Mouse (Mus musculus): ENCODE measurements around the gene Cbl. TPM values are rescaled to one million over a fixed set of nuclear protein-coding genes. Genes with fewer than 3 reads are reported as not detected.

The Cbl gene
- polyA plus RNA-seq, 1 experiment = 8.2 TPM

DNA sequence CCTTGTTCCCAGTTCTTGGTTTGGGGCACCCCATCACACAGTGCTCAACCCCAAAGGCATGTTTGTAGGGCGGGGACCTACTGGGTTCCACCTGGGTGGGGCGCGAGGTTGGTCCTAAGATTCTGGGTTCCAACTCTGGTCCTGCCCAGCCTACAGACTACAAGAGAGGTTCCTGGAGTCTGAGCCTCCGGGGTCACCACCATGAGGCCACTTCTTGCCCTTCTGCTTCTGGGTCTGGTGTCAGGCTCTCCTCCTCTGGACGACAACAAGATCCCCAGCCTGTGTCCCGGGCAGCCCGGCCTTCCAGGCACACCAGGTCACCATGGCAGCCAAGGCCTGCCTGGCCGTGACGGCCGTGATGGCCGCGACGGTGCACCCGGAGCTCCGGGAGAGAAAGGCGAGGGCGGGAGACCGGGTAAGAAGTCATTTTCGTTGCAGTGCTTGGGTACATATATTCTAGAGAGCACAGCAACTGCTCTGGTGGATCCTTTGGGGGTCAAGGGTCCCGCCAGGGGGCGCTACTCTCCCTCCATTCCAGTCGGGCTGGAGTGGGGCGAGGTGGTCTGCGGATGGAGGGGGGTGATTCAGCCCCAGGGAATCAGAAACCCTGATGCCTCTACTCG is 126.2 kb downstream of the Cbl start:
- H3ac ChIP-seq (ENCODE audit: control insufficient read depth, insufficient read length, low read depth) = no peak overlapping the region
- TF ChIP-seq FOSL1 (IDR thresholded peaks at IDR 0.05; ENCODE audit: insufficient read depth, low read length, poor library complexity, severe bottlenecking) = no peak
- TF ChIP-seq USF1 (IDR thresholded peaks at IDR 0.05; ENCODE audit: low read depth) = no peak
- TF ChIP-seq MYOD1 (IDR thresholded peaks at IDR 0.05; ENCODE audit: control insufficient read depth, insufficient read length, low read depth) = no peak
- no peak for TF ChIP-seq MAX (IDR thresholded peaks at IDR 0.05)
- TF ChIP-seq CEBPB (IDR thresholded peaks at IDR 0.05; ENCODE audit: low read depth) = no peak
- TF ChIP-seq CTCF (IDR thresholded peaks at IDR 0.05; ENCODE audit: control insufficient read depth, insufficient read depth, insufficient read length) = no peak
- no peak for TF ChIP-seq MYOG (IDR thresholded peaks at IDR 0.05; ENCODE audit: control insufficient read depth, extremely low read depth, insufficient read length)
- peaks cover 59% of the 10 kb centered on the region for H3K79me2 ChIP-seq (ENCODE audit: control insufficient read depth, insufficient read depth)
- H3K36me3 ChIP-seq (ENCODE audit: control insufficient read depth, insufficient read depth) = peaks cover 11% of the 10 kb centered on the region
- H3K27me3 ChIP-seq (ENCODE audit: control insufficient read depth, insufficient read depth, insufficient read length) = no peaks in the 10 kb centered on the region
- no peak overlapping the region for H3K4me3 ChIP-seq (ENCODE audit: insufficient read depth, poor library complexity, severe bottlenecking)
- H3K79me3 ChIP-seq (ENCODE audit: low read depth) = peaks cover 23% of the 10 kb centered on the region

DNA sequence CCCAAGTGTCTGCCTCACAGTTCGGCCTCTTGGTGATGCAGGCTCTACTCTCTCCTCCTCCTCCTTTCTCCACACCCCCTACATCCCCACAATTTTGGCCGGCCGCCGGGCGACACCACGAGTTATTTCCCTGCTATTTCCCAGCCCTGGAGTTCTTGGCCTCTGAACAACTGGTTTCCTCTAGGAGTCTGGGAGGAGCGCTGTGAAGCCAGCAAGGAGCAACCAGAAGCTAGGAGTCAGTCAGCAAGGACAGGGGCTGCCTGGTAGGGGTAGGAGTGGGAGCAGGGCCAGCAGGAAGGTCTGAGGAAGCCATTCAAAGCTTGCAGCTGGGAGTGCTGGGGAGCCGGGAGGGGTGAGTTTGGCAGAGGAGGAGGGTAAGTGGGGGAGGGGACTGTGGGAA is 126.7 kb downstream of the Cbl start, which contains the start of gene C1qtnf5:
Gene C1qtnf5, plus strand, starts transcription at position 136 of the 400 bp plus-strand sequence.
- Histone ChIP-seq H3K4me3 (ENCODE audit: insufficient read depth, poor library complexity, severe bottlenecking) (no peak within 1 kb of the TSS), H3K27me3 (ENCODE audit: control insufficient read depth, insufficient read depth, insufficient read length) (no peaks in the 10 kb centered on the region), H3K36me3 (ENCODE audit: control insufficient read depth, insufficient read depth) (peaks cover 11% of the 10 kb centered on the region), H3K79me2 (ENCODE audit: control insufficient read depth, insufficient read depth) (peaks cover 54% of the 10 kb centered on the region), H3ac (ENCODE audit: control insufficient read depth, insufficient read length, low read depth) (no peak within 1 kb of the TSS), H3K79me3 (ENCODE audit: low read depth) (peaks cover 23% of the 10 kb centered on the region)
- TF ChIP-seq FOSL1 (IDR thresholded peaks at IDR 0.05; ENCODE audit: insufficient read depth, low read length, poor library complexity, severe bottlenecking) = no peak
- TF ChIP-seq USF1 (IDR thresholded peaks at IDR 0.05; ENCODE audit: low read depth) = no peak

DNA sequence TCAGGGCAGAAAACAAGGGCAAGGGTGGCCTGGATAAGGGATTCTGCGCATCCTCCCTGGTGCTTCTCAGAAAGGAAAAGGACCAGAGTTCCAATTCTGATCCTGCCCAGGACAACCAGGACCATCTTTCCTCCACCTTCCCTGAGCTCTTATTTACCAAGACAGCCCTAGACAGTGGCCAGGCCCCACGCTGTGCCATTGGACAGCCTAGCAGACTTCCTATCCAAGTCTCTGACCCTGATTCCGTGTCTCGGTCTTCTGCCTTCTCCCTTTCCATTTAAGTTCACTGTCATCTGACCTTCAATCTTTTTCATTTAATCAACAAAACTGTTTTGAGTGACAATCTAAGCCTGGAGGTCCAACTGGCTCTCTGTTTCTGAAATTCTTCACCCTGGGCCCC is 127.3 kb downstream of the Cbl start:
- H3ac ChIP-seq (ENCODE audit: control insufficient read depth, insufficient read length, low read depth) = no peak overlapping the region
- peaks cover 23% of the 10 kb centered on the region for H3K79me3 ChIP-seq (ENCODE audit: low read depth)
- no peak overlapping the region for H3K4me3 ChIP-seq (ENCODE audit: insufficient read depth, poor library complexity, severe bottlenecking)
- H3K27me3 ChIP-seq (ENCODE audit: control insufficient read depth, insufficient read depth, insufficient read length) = no peaks in the 10 kb centered on the region
- peaks cover 52% of the 10 kb centered on the region for H3K79me2 ChIP-seq (ENCODE audit: control insufficient read depth, insufficient read depth)
- peaks cover 11% of the 10 kb centered on the region for H3K36me3 ChIP-seq (ENCODE audit: control insufficient read depth, insufficient read depth)
- TF ChIP-seq FOSL1 (IDR thresholded peaks at IDR 0.05; ENCODE audit: insufficient read depth, low read length, poor library complexity, severe bottlenecking) = no peak
- TF ChIP-seq CTCF (IDR thresholded peaks at IDR 0.05; ENCODE audit: control insufficient read depth, insufficient read depth, insufficient read length) = no peak
- TF ChIP-seq MYOG (IDR thresholded peaks at IDR 0.05; ENCODE audit: control insufficient read depth, extremely low read depth, insufficient read length) = no peak
- TF ChIP-seq USF1 (IDR thresholded peaks at IDR 0.05; ENCODE audit: low read depth) = no peak
- no peak for TF ChIP-seq MYOD1 (IDR thresholded peaks at IDR 0.05; ENCODE audit: control insufficient read depth, insufficient read length, low read depth)
- no peak for TF ChIP-seq MAX (IDR thresholded peaks at IDR 0.05)
- TF ChIP-seq CEBPB (IDR thresholded peaks at IDR 0.05; ENCODE audit: low read depth) = no peak

DNA sequence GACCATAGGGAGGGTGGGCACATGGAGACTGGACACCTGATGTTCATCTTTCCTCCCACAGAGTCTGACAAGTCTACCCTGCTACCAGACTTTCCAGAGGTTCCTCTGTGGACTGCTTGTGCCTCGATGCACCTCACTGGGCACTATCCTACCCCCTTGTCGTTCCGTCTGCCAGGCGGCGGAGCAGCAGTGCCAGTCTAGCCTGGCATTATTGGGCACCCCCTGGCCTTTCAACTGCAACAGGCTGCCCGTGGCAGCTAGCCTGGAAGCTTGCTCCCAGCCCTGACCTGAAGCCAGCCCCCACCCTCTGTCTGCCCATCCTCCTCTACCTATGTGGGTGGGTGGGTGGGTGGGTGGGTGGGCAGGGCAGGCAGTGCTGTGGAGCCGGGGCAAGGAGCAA is 127.7 kb downstream of the Cbl start:
- Histone ChIP-seq H3K79me3 (ENCODE audit: low read depth) (peaks cover 23% of the 10 kb centered on the region), H3K27me3 (ENCODE audit: control insufficient read depth, insufficient read depth, insufficient read length) (no peaks in the 10 kb centered on the region), H3K79me2 (ENCODE audit: control insufficient read depth, insufficient read depth) (peaks cover 52% of the 10 kb centered on the region), H3K4me3 (ENCODE audit: insufficient read depth, poor library complexity, severe bottlenecking) (no peak overlapping the region), H3K36me3 (ENCODE audit: control insufficient read depth, insufficient read depth) (peaks cover 11% of the 10 kb centered on the region), H3ac (ENCODE audit: control insufficient read depth, insufficient read length, low read depth) (no peak overlapping the region)
- TF ChIP-seq FOSL1 (IDR thresholded peaks at IDR 0.05; ENCODE audit: insufficient read depth, low read length, poor library complexity, severe bottlenecking) (no peak), MYOG (IDR thresholded peaks at IDR 0.05; ENCODE audit: control insufficient read depth, extremely low read depth, insufficient read length) (no peak), USF1 (IDR thresholded peaks at IDR 0.05; ENCODE audit: low read depth) (no peak), MAX (IDR thresholded peaks at IDR 0.05) (no peak), MYOD1 (IDR thresholded peaks at IDR 0.05; ENCODE audit: control insufficient read depth, insufficient read length, low read depth) (no peak), CEBPB (IDR thresholded peaks at IDR 0.05; ENCODE audit: low read depth) (no peak), CTCF (IDR thresholded peaks at IDR 0.05; ENCODE audit: control insufficient read depth, insufficient read depth, insufficient read length) (no peak)

DNA sequence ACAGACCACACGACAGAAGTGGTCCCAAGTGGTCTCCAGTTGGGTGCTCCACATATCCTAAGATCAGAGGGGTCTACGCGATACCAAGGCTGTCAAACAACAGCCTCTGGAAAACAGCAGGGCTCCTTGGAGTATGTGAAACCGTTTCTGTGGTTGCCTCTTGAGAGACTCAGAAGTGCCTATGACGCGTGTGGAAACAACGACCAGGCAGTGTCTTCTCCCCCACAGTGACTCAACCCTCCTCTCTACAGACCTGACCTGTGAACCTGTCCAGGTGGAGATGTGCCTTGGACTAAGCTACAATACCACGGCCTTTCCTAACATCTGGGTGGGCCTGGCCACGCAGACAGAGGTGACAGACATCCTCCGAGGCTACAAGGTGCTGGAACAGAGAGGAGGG is 128.1 kb downstream of the Cbl start:
- Histone ChIP-seq H3ac (ENCODE audit: control insufficient read depth, insufficient read length, low read depth) (no peak overlapping the region), H3K27me3 (ENCODE audit: control insufficient read depth, insufficient read depth, insufficient read length) (no peaks in the 10 kb centered on the region), H3K36me3 (ENCODE audit: control insufficient read depth, insufficient read depth) (peaks cover 11% of the 10 kb centered on the region), H3K79me3 (ENCODE audit: low read depth) (peaks cover 23% of the 10 kb centered on the region), H3K4me3 (ENCODE audit: insufficient read depth, poor library complexity, severe bottlenecking) (no peak overlapping the region), H3K79me2 (ENCODE audit: control insufficient read depth, insufficient read depth) (peaks cover 48% of the 10 kb centered on the region)
- no peak for TF ChIP-seq MYOG (IDR thresholded peaks at IDR 0.05; ENCODE audit: control insufficient read depth, extremely low read depth, insufficient read length)
- no peak for TF ChIP-seq MYOD1 (IDR thresholded peaks at IDR 0.05; ENCODE audit: control insufficient read depth, insufficient read length, low read depth)
- TF ChIP-seq MAX (IDR thresholded peaks at IDR 0.05) = no peak
- no peak for TF ChIP-seq FOSL1 (IDR thresholded peaks at IDR 0.05; ENCODE audit: insufficient read depth, low read length, poor library complexity, severe bottlenecking)
- no peak for TF ChIP-seq CTCF (IDR thresholded peaks at IDR 0.05; ENCODE audit: control insufficient read depth, insufficient read depth, insufficient read length)
- TF ChIP-seq CEBPB (IDR thresholded peaks at IDR 0.05; ENCODE audit: low read depth) = no peak
- no peak for TF ChIP-seq USF1 (IDR thresholded peaks at IDR 0.05; ENCODE audit: low read depth)

DNA sequence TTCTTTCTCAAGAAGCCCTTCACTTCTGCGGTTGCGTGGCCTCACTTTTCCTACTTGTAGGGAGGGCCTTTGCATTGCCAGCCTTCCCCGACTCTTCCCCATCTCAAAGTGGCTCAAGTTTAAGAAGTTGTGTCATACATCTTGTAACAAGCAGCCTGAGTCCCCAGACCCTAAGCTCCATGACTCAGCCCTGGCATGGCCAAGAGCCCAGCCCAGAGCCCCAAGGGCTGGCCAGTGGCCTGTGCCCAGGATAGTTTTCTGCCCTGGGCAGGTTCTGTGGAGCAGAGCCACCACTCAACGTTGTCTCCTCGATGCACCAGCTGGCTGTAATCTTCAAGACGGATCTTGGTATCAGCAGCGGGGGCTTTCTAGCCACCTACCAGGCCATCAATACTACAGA is 129.0 kb downstream of the Cbl start:
- Histone ChIP-seq H3K79me2 (ENCODE audit: control insufficient read depth, insufficient read depth) (peaks cover 39% of the 10 kb centered on the region), H3K79me3 (ENCODE audit: low read depth) (peaks cover 20% of the 10 kb centered on the region), H3ac (ENCODE audit: control insufficient read depth, insufficient read length, low read depth) (no peak overlapping the region), H3K36me3 (ENCODE audit: control insufficient read depth, insufficient read depth) (peaks cover 11% of the 10 kb centered on the region), H3K4me3 (ENCODE audit: insufficient read depth, poor library complexity, severe bottlenecking) (no peak overlapping the region), H3K27me3 (ENCODE audit: control insufficient read depth, insufficient read depth, insufficient read length) (no peaks in the 10 kb centered on the region)
- TF ChIP-seq CEBPB (IDR thresholded peaks at IDR 0.05; ENCODE audit: low read depth) = no peak
- no peak for TF ChIP-seq MYOD1 (IDR thresholded peaks at IDR 0.05; ENCODE audit: control insufficient read depth, insufficient read length, low read depth)
- TF ChIP-seq MAX (IDR thresholded peaks at IDR 0.05) = no peak
- TF ChIP-seq USF1 (IDR thresholded peaks at IDR 0.05; ENCODE audit: low read depth) = no peak
- TF ChIP-seq MYOG (IDR thresholded peaks at IDR 0.05; ENCODE audit: control insufficient read depth, extremely low read depth, insufficient read length) = no peak
- TF ChIP-seq CTCF (IDR thresholded peaks at IDR 0.05; ENCODE audit: control insufficient read depth, insufficient read depth, insufficient read length) = no peak
- no peak for TF ChIP-seq FOSL1 (IDR thresholded peaks at IDR 0.05; ENCODE audit: insufficient read depth, low read length, poor library complexity, severe bottlenecking)

Data from C2C12 (cell line).